Mouse (Mus musculus) heart, embryonic 14.5 days (tissue): ENCODE measurements around the gene Clic1. TPM values are rescaled to one million over a fixed set of nuclear protein-coding genes. Genes with fewer than 3 reads are reported as not detected.

Experiments used
- ATAC-seq: fragments of 200-750 bp; cut with Nextera tagmentation; 2 replicates; pipeline ENCODE4 v1.8.0; 2017; ENCODE audit warnings: low read depth, moderate TSS enrichment; ENCODE audit not compliant: insufficient number of reproducible peaks, insufficient read depth, low FRiP score
- H3K27ac ChIP-seq, 2 experiments: fragments of 200-500 bp in 1 of 2; fragments of 300-500 bp in 1 of 2; sonication (generic) in 1 of 2; replicated peaks in 1 of 2; 2 replicates each; pipeline ENCODE4 v1.5.1; 2012 to 2014; ENCODE audit warnings: low read depth in 2 of 2, low read length in 2 of 2, control low read depth in 1 of 2, mild to moderate bottlenecking in 1 of 2, mixed read lengths in 1 of 2; ENCODE audit not compliant: control insufficient read depth in 1 of 2, insufficient read depth in 1 of 2
- H3K27me3 ChIP-seq: fragments of 300-500 bp; sonication (generic); 2 replicates; pipeline ENCODE4 v1.6.1; 2014; ENCODE audit warnings: mild to moderate bottlenecking, low read length, control low read depth; ENCODE audit not compliant: control insufficient read depth, insufficient read depth
- H3K36me3 ChIP-seq: fragments of 300-500 bp; sonication (generic); 2 replicates; pipeline ENCODE4 v1.6.1; 2014; ENCODE audit warnings: mild to moderate bottlenecking, control low read depth, low read length, mixed read lengths; ENCODE audit not compliant: control insufficient read depth, insufficient read depth
- H3K4me1 ChIP-seq, 2 experiments: fragments of 200-500 bp in 1 of 2; fragments of 300-500 bp in 1 of 2; sonication (generic) in 1 of 2; 2 replicates each; pipeline ENCODE4 v1.6.1; 2012 to 2014; ENCODE audit warnings: low read length in 2 of 2, control low read depth in 1 of 2, mixed read lengths in 1 of 2; ENCODE audit not compliant: control insufficient read depth in 2 of 2, insufficient read depth in 2 of 2
- H3K4me2 ChIP-seq: fragments of 300-500 bp; sonication (generic); 2 replicates; pipeline ENCODE4 v1.6.1; 2014; ENCODE audit warnings: mild to moderate bottlenecking, low read length
- H3K4me3 ChIP-seq, 2 experiments: fragments of 200-500 bp in 1 of 2; fragments of 300-500 bp in 1 of 2; sonication (generic) in 1 of 2; 2 replicates each; pipeline ENCODE4 v1.5.1; 2012 to 2014; ENCODE audit warnings: low read length in 2 of 2, mild to moderate bottlenecking in 2 of 2, control low read depth in 1 of 2, low read depth in 1 of 2, moderate library complexity in 1 of 2; ENCODE audit not compliant: control insufficient read depth in 1 of 2, insufficient read depth in 1 of 2
- H3K9ac ChIP-seq: fragments of 300-500 bp; sonication (generic); 2 replicates; pipeline ENCODE4 v1.6.1; 2014; ENCODE audit warnings: mild to moderate bottlenecking, low read length
- H3K9me3 ChIP-seq: fragments of 300-500 bp; sonication (generic); 2 replicates; pipeline ENCODE4 v1.6.1; 2016; ENCODE audit warnings: low read length, control low read depth; ENCODE audit not compliant: control insufficient read depth
- WGBS: fragments of 180-500 bp; shearing (Covaris S2); extraction: QIAGEN DNeasy Blood & Tissue Kit; methylation state at CpG from one replicate; pipeline ENCODE4 v1.1.7; 2014; 5-methylcytosine and 5-hydroxymethylcytosine counted together
- polyA plus RNA-seq: library from polyadenylated mRNA; unstranded; fragments of >200 nt; fragmentation: Nextera tagmentation; extraction: Ambion mirVana; gene quantifications from 2 replicates; pipeline ENCODE4 v1.2.1, GENCODE M21; 2014

Clic1 gene
- polyA plus RNA-seq, 1 experiment from 2014 or later, result 108 TPM

GRCm38 (mm10) chr17:35082841-35083576 lies 33.2 kb downstream of the Clic1 start:
- no peak overlapping the region for H3K9ac ChIP-seq
- 0 out of 2 replicates have a peak, but pooled peaks cover 4% of the 10 kb centered on the region for H3K27me3 ChIP-seq
- H3K4me1 ChIP-seq, result peaks cover 9 to 11% of the 10 kb centered on the region in 2 experiments
- H3K36me3 ChIP-seq, result no peaks in the 10 kb centered on the region
- no peak overlapping the region for H3K4me2 ChIP-seq
- no peak overlapping the region for H3K4me3 ChIP-seq
- WGBS, result 76% methylated on average over 16 of the region's 16 CpGs
- no peaks in the 10 kb centered on the region for H3K9me3 ChIP-seq
- ATAC-seq, result no peak
- no peak overlapping the region for H3K27ac ChIP-seq

GRCm38 (mm10) chr17:35083929-35084497 lies 34.2 kb downstream of the Clic1 start:
- Histone ChIP-seq H3K4me1 (peaks cover 9 to 11% of the 10 kb centered on the region in 2 experiments), H3K9me3 (no peaks in the 10 kb centered on the region), H3K36me3 (no peaks in the 10 kb centered on the region), H3K27me3 (0 out of 2 replicates have a peak, but pooled peaks cover 4% of the 10 kb centered on the region), H3K4me2 (no peak overlapping the region), H3K4me3 (no peak overlapping the region), H3K9ac (no peak overlapping the region), H3K27ac (no peak overlapping the region)
- no peak for ATAC-seq
- 62% methylated on average over 3 of the region's 3 CpGs for WGBS

GRCm38 (mm10) chr17:35085208-35085865 lies 35.6 kb downstream of the Clic1 start, which contains the start of gene Ly6g6f:
Ly6g6f (minus strand) TSS chr17:35085610.
- no peak within 1 kb of the TSS for H3K27ac ChIP-seq
- no peak within 1 kb of the TSS for H3K4me2 ChIP-seq
- H3K4me3 ChIP-seq, result no peak within 1 kb of the TSS
- H3K4me1 ChIP-seq, result peaks cover 6 to 8% of the 10 kb centered on the region in 2 experiments
- H3K36me3 ChIP-seq, result no peaks in the 10 kb centered on the region
- no peak within 1 kb of the TSS for H3K9ac ChIP-seq
- no peak for ATAC-seq
- H3K9me3 ChIP-seq, result no peaks in the 10 kb centered on the region
- H3K27me3 ChIP-seq, result 0 out of 2 replicates have a peak, but pooled peaks cover 4% of the 10 kb centered on the region
- 54% methylated on average over 7 of the region's 7 CpGs for WGBS

GRCm38 (mm10) chr17:35088151-35088550 lies 38.4 kb downstream of the Clic1 start:
- ATAC-seq, result no peak

GRCm38 (mm10) chr17:35088825-35089644 lies 39.3 kb downstream of the Clic1 start, which contains the start of gene Abhd16a:
Abhd16a (plus strand) TSS chr17:35089263.
- ATAC-seq, result peak; percentile 94
- WGBS, result 3% methylated on average over 64 of the region's 67 CpGs
- Histone ChIP-seq H3K27ac (peak within 1 kb of the TSS; percentile 87 to 97), H3K9ac (peak within 1 kb of the TSS; percentile 79), H3K4me2 (peak within 1 kb of the TSS; percentile 72), H3K4me3 (peak within 1 kb of the TSS; percentile 57 to 74), H3K27me3 (no peaks in the 10 kb centered on the region), H3K9me3 (no peaks in the 10 kb centered on the region), H3K36me3 (peaks cover 29% of the 10 kb centered on the region), H3K4me1 (peaks cover 5 to 10% of the 10 kb centered on the region in 2 experiments)

More at GRCm38 (mm10) chr17:35088151-35088550, 38.4 kb downstream of the Clic1 start:
- no peaks in the 10 kb centered on the region for H3K27me3 ChIP-seq
- H3K4me1 ChIP-seq, result peaks cover 5 to 10% of the 10 kb centered on the region in 2 experiments
- H3K4me3 ChIP-seq, result no peak overlapping the region
- WGBS, result 27% methylated on average over 2 of the region's 2 CpGs
- H3K9me3 ChIP-seq, result no peaks in the 10 kb centered on the region
- H3K9ac ChIP-seq, result no peak overlapping the region
- H3K4me2 ChIP-seq, result no peak overlapping the region
- no peak overlapping the region for H3K27ac ChIP-seq
- H3K36me3 ChIP-seq, result peaks cover 21% of the 10 kb centered on the region

GRCm38 (mm10) chr17:35090166-35090932 lies 40.6 kb downstream of the Clic1 start:
- H3K9ac ChIP-seq, result peak overlapping the region; percentile 79
- H3K9me3 ChIP-seq, result no peaks in the 10 kb centered on the region
- peak overlapping the region; percentile 57 to 74; a peak in 3 of 4 replicates for H3K4me3 ChIP-seq
- no peaks in the 10 kb centered on the region for H3K27me3 ChIP-seq
- WGBS, result 60% methylated on average over 8 of the region's 8 CpGs
- H3K4me2 ChIP-seq, result peak overlapping the region; percentile 72
- H3K27ac ChIP-seq, result peak overlapping the region; percentile 0 to 87; a peak in 2 of 4 replicates
- peaks cover 42% of the 10 kb centered on the region for H3K36me3 ChIP-seq
- peaks cover 5 to 10% of the 10 kb centered on the region in 2 experiments for H3K4me1 ChIP-seq
- no peak for ATAC-seq
